Mouse (Mus musculus) embryo, embryonic 11.5 days (tissue): ENCODE measurements at regions not wholly inside any gene's neighbourhood (a gene's known extent, or its start where the extent isn't known, plus 50 kb on each side); places are given as distances from the start of the nearest gene placed in this dataset.
"Not testable (repeated sequence)": the region's sequence is repeated elsewhere in the genome, so short reads cannot be mapped to it uniquely, and the experiment has no call there.

Source experiments
- DNase-seq: peaks from one replicate; pipeline ENCODE4 v3.0.0-alpha.2; 2012; ENCODE audit warnings: low read depth, low spot score

GRCm38 (mm10) chr8:26596665-26597362 lies 380.3 kb upstream of the Zfp703 start:
- no peak for DNase-seq

- no peak for DNase-seq
Measured at GRCm38 (mm10) chr8:26598520-26598919, 378.6 kb upstream of the Zfp703 start.

- DNase-seq, result no peak
Measured at GRCm38 (mm10) chr8:26600127-26600526, 377.0 kb upstream of the Zfp703 start.

DNA sequence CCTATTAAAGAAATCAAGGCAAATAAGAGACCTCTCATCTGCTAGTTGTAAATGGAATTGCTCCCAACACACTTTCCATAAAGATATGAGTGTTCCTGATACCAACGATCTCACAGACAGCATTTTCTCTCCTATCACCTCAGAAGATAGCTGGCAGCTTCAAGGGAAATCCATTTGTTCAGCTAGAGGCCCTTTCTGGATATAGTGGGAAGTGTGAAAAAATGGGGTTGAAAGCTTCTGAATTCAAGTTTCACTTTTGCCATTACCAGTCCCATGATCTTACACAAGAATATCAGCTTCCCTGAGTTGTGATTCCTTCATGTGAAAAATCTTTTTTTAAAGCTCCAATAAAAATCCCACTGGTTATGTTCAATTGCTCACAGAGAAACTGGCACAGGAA lies 369.1 kb upstream of the Zfp703 start:
- no peak for DNase-seq

- no peak for DNase-seq
Measured at GRCm38 (mm10) chr8:26608588-26608987, 368.5 kb upstream of the Zfp703 start.

GRCm38 (mm10) chr8:26612153-26612552 lies 365.0 kb upstream of the Zfp703 start:
- no peak for DNase-seq

DNA sequence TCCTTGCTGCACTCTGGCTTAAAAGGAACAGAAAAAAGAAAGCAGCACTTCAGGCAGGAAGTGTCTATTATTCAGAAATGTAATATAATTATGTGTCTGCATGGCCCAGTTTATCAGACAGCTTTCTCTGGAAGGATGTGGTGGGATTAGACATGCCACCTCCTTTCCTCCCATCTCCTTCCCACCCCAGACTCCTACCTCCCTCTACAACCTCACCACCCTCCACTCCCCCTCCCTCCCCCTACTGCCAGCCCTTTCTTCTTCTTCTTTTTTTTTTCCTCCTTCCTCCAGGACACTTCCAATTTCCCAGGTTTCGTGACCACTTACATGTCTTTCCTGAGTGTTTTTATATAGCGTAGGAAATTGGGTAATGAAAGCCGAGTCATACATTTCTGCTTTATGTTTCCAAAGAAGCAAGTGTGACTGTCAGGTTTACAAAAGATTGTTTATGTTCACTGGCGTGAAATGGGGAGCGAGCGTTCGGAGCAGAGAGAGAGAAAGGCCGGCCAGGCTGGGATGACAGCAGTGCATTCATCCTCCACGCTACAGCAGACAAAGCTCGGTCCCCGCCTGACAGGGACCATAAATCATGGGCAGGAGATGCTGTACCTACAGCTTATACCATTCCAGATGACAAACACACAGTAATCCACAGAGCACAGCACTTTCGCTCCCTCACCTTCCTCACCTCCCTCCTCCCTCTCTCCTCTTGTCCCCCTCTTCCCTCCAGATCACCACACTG lies 354.6 kb upstream of the Zfp703 start:
- DNase-seq, result peak; percentile 61

GRCm38 (mm10) chr8:26626186-26626585 lies 350.9 kb upstream of the Zfp703 start:
- peak; percentile 30 for DNase-seq

GRCm38 (mm10) chr8:26626651-26627077 lies 350.5 kb upstream of the Zfp703 start:
- DNase-seq, result peak; percentile 9

GRCm38 (mm10) chr8:26627191-26627891 lies 349.8 kb upstream of the Zfp703 start:
- DNase-seq, result peak; percentile 39

DNA sequence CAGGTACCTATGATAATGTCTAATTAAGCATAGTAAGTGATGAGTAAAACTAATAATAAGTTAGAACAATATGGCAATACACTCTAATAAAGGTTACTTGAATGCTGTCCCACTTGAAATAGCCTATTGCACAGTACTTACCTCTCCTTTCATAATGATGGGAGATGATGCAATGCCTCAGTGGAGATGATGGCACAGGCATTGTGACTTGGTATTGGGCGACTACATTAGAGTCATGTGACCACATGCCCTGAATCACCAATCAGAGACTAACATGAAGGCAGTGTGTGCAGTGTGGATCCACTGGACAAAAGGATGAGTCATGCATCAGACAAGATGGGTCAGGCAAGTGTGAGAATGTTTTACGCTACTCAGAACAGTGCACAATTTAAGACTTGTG lies 346.6 kb upstream of the Zfp703 start:
- no peak for DNase-seq

- no peak for DNase-seq
Measured at GRCm38 (mm10) chr8:26635701-26636100, 341.4 kb upstream of the Zfp703 start.

GRCm38 (mm10) chr8:26645375-26645774 lies 331.8 kb upstream of the Zfp703 start:
- not testable (repeated sequence) for DNase-seq

- no peak for DNase-seq
Measured at GRCm38 (mm10) chr8:26650287-26650686, 326.8 kb upstream of the Zfp703 start.

DNA sequence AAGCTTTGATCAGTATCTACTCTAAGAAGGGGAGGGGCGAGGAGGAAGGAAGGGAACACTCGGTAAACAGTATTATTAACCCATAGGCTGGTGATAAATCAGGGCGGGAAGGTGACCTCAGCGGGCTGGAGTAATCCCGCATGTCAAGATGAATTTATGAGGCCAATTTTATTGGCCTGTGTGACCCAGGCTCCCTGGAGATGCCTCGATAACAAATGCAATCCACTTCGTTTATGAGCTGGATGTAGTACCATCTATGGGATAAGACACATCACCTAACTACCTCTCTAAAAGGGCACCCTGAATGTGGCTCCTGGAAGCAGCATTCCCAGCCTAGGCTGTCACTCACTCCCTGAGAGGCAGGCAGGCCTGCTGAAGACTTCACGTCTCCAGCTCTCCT lies 321.2 kb upstream of the Zfp703 start:
- peak; percentile 30 for DNase-seq

DNA sequence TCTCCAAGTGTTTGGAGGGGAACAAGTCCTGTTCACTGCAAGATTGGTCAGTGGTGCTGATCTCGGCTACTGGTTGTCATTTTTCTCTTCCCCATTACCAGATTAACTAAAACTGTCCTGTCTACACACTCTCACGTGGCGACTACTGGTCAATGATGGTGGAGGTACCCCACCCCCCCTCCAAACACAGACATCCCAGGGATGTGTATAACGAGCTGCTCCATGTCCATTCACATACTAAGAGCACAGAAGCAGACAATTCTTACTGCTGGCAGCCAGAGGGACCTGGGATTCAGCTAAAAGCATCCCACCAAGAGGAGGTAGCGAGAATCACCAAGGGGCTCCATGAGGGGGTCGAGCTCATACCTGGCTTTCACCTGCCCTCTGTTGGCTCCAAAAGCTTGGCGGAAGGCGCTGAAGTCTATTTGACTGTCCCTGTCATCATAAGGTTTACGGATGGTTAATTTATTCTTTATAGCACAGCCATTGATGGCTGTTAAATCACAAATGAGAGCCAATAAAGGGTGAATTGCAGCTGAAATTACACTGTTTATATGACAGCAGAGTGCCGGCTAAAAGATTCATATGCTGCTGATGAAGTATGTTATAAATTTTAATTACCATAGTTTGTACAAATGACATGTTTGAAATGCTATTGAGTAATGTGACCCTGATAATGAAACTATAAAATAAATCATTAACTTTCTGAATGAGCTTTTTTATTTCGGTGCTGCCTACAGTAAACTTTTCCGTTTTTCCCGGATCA lies 320.6 kb upstream of the Zfp703 start:
- no peak for DNase-seq

- no peak for DNase-seq
Measured at GRCm38 (mm10) chr8:26659381-26659780, 317.7 kb upstream of the Zfp703 start.

DNA sequence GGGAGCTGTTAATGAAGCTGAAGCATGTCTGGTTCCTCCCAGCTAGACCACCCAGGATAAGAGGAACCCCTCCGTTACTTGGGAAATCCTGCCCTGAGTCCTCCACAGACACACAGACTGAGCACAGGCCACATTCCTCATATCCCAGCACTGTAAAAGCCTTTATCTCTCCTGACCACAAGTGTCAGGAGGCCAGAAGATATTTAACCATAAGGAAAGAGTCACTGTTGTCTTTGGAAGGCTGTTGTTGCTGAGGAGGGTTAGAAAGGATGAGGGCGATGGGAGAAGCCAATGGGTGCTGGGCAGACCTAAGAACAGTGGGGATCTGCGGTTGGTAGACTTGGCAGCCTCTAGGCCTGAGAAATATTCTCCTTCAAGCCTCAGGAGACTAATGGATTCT lies 307.6 kb upstream of the Zfp703 start:
- DNase-seq, result no peak

DNA sequence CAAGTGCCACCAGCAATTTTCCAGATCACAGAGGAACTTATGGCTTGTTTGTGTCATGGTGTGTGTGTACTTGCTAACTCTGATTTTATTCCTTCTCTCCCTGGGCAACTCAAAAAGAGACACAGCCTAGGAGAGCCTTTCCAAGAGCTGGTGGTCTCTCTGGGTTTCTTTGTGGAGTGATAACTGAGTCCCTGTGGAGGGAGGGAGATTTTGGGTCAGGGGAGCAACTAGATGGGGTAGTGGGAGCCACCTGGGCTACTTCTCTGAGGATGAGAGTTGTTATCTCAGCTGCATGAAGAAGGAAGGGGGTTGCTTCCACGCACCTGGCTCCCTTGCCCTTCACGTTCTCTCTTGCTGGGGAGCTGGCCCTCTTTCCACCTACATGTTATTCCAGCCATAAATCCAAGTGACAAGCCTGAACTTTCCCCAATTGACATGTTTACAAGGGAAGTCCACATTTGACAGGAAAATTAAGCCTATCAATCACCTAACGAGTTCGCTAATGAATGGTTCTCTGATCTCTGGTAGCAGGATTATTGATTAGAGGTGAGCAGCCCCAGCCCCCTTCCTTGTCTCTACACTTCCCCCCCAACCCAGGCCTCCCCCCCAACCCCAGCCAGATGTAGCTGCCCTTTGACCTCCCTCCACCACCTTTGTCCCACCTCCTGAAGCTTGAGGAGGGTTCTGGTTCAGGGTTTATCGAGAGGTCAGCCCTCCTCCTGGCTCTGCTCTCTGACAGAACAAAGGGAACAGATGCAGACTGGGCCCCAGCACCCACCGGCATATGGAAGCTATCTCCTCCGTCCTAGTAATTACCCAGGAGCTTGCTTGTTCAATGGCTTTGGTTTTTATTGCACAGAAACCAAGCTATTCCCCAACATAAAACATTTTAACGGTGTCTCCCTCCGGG lies 304.4 kb upstream of the Zfp703 start:
- no peak for DNase-seq

- DNase-seq, result no peak
Measured at GRCm38 (mm10) chr8:26677584-26678138, 299.5 kb upstream of the Zfp703 start.
